Mouse (Mus musculus) brain, adult 2 months (tissue): ENCODE measurements around the gene Kcnj1.

Source experiments
- DNase-seq: peaks from one replicate; pipeline ENCODE4 v3.0.0; 2011; ENCODE audit warnings: low read depth, low spot score

Gene Kcnj1

DNA sequence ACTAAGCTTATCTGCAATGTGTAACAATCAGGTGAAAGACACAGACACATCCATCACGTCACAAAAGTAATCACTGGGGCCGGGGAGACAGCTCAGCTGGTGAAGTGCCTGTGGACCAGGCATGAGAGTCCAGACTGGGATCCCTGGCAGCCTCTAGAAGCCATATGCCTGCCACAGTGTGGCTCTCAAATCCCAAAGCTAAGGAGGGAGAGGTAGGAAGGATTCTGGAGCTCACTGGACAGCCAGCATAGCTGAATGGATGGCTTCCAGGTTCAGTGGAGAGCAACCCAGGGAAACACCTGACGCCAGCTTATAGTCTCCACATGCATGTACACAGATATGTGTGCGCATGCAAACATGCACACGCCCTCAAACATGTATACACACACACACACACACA is 76.5 kb downstream of the Kcnj1 start:
- no peak for DNase-seq
